Mouse (Mus musculus): ENCODE measurements around the gene Stac.

DNA sequence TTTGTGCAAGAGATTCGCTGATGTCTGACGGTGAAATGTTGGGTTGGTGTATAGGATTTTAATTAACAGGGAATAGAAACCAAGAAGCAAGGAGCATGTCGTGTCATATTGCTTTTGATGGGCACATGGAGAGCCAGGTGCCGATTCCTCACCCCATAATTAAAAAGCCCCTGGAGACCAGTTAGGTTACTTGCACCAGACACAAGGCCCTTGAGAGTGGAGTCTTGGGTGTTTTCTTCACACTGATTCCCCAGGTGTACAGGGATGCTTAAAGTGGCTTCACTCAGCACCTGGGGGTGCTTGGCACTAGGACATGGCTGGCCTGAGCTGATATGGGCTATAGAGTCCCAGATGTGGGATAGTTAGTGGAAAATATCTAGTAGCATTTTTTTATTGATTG, 35.1 kb downstream of the Stac start:
- no peak for TF ChIP-seq CTCF (IDR thresholded peaks at IDR 0.05; ENCODE audit: control insufficient read depth, insufficient read depth, low read length)
- TF ChIP-seq POLR2A (IDR thresholded peaks at IDR 0.05; ENCODE audit: borderline replicate concordance, control insufficient read depth, low read depth, low read length), result no peak
